Mouse (Mus musculus) liver, embryonic 14.5 days (tissue): Measurements from ENCODE around the gene Diaph3. TPM values are rescaled to one million over a fixed set of nuclear protein-coding genes. Genes with fewer than 3 reads are reported as not detected.

Experiments used
- ATAC-seq: fragments of 200-750 bp; cut with Nextera tagmentation; 2 replicates; pipeline ENCODE4 v1.8.0; 2017; ENCODE audit warnings: moderate number of reproducible peaks, mild to moderate bottlenecking, moderate library complexity; ENCODE audit not compliant: insufficient read depth
- DNase-seq, 3 experiments: peaks; one replicate each; pipeline ENCODE4 v3.0.0-alpha.2; 2012 to 2013; ENCODE audit warnings: low read depth in 3 of 3, low spot score in 3 of 3
- H3K27ac ChIP-seq: fragments of 300-500 bp; sonication (generic); 2 replicates; pipeline ENCODE4 v1.5.1; 2014; ENCODE audit warnings: moderate library complexity, mild to moderate bottlenecking, control low read depth, inconsistent platforms
- H3K27me3 ChIP-seq: fragments of 300-500 bp; sonication (generic); 2 replicates; pipeline ENCODE4 v1.6.1; 2014; ENCODE audit warnings: mild to moderate bottlenecking, low read length, moderate library complexity; ENCODE audit not compliant: control insufficient read depth, insufficient read depth
- H3K36me3 ChIP-seq: fragments of 300-500 bp; sonication (generic); replicated peaks from 2 replicates; pipeline ENCODE4 v1.6.1; 2014; ENCODE audit warnings: low read depth; ENCODE audit not compliant: control insufficient read depth, insufficient read depth
- H3K4me1 ChIP-seq, 2 experiments: fragments of 200-500 bp in 1 of 2; fragments of 300-500 bp in 1 of 2; sonication (generic) in 1 of 2; replicated peaks; 2 replicates each; pipeline ENCODE4 v1.6.1; 2012 to 2014; ENCODE audit warnings: antibody characterized with exemption in 1 of 2, inconsistent platforms in 1 of 2, low read length in 1 of 2; ENCODE audit not compliant: control insufficient read depth in 2 of 2, insufficient read depth in 2 of 2
- H3K4me2 ChIP-seq: fragments of 300-500 bp; sonication (generic); 2 replicates; pipeline ENCODE4 v1.6.1; 2014; ENCODE audit warnings: low read depth, mild to moderate bottlenecking, control low read depth, moderate library complexity
- H3K4me3 ChIP-seq, 2 experiments: fragments of 200-500 bp in 1 of 2; fragments of 300-500 bp in 1 of 2; sonication (generic) in 1 of 2; 2 replicates each; pipeline ENCODE4 v1.5.1; 2012 to 2014; ENCODE audit warnings: low read depth in 2 of 2, low read length in 2 of 2, mild to moderate bottlenecking in 2 of 2, control low read depth in 1 of 2, inconsistent platforms in 1 of 2, moderate library complexity in 1 of 2; ENCODE audit not compliant: insufficient read depth in 1 of 2
- H3K9ac ChIP-seq: fragments of 300-500 bp; sonication (generic); replicated peaks from 2 replicates; pipeline ENCODE4 v1.6.1; 2014; ENCODE audit warnings: mild to moderate bottlenecking, control low read depth, moderate library complexity
- H3K9me3 ChIP-seq: fragments of 300-500 bp; sonication (generic); 2 replicates; pipeline ENCODE4 v1.6.1; 2016; ENCODE audit warnings: low read length, mixed read lengths; ENCODE audit not compliant: control insufficient read depth
- CTCF ChIP-seq: IDR thresholded peaks from 2 replicates; pipeline ENCODE4 v1.5.1; 2016; ENCODE audit warnings: antibody characterized with exemption, low read depth, control low read depth
- EP300 ChIP-seq: IDR thresholded peaks from 2 replicates; pipeline ENCODE4 v1.6.1; 2016; ENCODE audit warnings: antibody characterized with exemption, low read depth
- WGBS: fragments of 180-500 bp; shearing (Covaris S2); extraction: QIAGEN DNeasy Blood & Tissue Kit; methylation state at CpG from one replicate; pipeline ENCODE4 v1.1.7; 2014; ENCODE audit not compliant: insufficient replicate concordance; 5-methylcytosine and 5-hydroxymethylcytosine counted together
- polyA plus RNA-seq, 2 experiments: library from polyadenylated mRNA; depleted of rRNA in 1 of 2; stranded (reverse) in 1 of 2; unstranded in 1 of 2; fragments of >200 nt; fragmentation: Nextera tagmentation in 1 of 2; extraction: Ambion mirVana in 1 of 2; gene quantifications; 2 replicates each; pipeline versions ENCODE4 v1.2.1 to v1.2.3; 2012 to 2014

The Diaph3 gene
- polyA plus RNA-seq, 2 experiments, result 8.9 to 15.2 TPM

DNA sequence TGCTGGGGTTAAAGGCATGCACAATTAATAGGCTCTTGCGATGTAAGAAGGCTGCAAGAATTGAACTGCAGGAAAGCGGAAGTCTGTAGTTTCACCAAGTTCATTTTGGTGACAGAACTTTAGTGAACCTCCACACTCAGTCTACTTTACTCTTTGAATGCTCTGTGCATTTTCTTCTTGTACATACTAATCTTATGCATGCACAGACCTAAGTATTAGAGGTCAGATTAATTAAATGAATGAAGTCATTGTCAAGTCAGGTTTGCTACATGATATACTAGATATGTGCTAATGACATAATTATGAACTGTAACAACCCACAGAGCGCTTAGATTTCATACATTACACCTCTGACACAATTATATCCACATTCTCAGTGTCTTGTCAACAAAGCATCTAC is 462.0 kb downstream of the Diaph3 start:
- no peak overlapping the region for H3K4me2 ChIP-seq
- DNase-seq (no peak), ATAC-seq (no peak)
- WGBS, result 78% methylated on average over 3 of the region's 3 CpGs
- H3K4me3 ChIP-seq, result no peak overlapping the region
- no peaks in the 10 kb centered on the region for H3K27me3 ChIP-seq
- H3K9ac ChIP-seq, result no peak overlapping the region
- no peaks in the 10 kb centered on the region for H3K4me1 ChIP-seq
- no peak overlapping the region for H3K27ac ChIP-seq
- no peaks in the 10 kb centered on the region for H3K9me3 ChIP-seq
- no peaks in the 10 kb centered on the region for H3K36me3 ChIP-seq
- TF ChIP-seq CTCF, result no peak
- no peak for TF ChIP-seq EP300

GRCm38 (mm10) chr14:86678179-86678780 is 462.8 kb downstream of the Diaph3 start:
- no peak overlapping the region for H3K4me2 ChIP-seq
- H3K27me3 ChIP-seq, result no peaks in the 10 kb centered on the region
- WGBS, result 51% methylated on average over 5 of the region's 5 CpGs
- no peak for DNase-seq
- no peaks in the 10 kb centered on the region for H3K36me3 ChIP-seq
- no peak overlapping the region for H3K9ac ChIP-seq
- TF ChIP-seq EP300, result no peak
- TF ChIP-seq CTCF, result peak; percentile 32; the same call in 1 of the 2 replicates
- H3K4me3 ChIP-seq, result no peak overlapping the region
- H3K9me3 ChIP-seq, result no peaks in the 10 kb centered on the region
- H3K27ac ChIP-seq, result no peak overlapping the region
- no peaks in the 10 kb centered on the region for H3K4me1 ChIP-seq
- no peak for ATAC-seq

DNA sequence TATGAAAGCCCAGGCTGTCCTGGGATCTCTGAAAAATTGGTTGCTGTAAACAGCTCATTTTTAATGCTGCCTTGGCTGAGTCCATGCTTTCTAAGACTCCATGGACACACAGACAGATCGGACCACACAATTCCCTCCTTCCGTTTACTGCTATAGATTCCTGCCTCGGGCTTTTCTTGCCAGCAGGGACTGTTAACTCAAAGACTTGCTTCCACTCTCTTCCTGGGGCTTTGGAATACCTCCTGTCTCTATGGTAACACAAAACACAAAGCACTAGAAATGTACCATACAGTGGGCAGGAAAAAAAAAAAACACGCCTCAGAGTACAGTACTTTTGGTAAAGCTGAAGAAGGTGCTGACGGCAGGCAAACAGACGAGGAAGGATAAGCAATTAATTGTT is 464.0 kb downstream of the Diaph3 start:
- Histone ChIP-seq H3K27ac (no peak overlapping the region), H3K4me3 (no peak overlapping the region), H3K4me1 (no peaks in the 10 kb centered on the region), H3K27me3 (no peaks in the 10 kb centered on the region), H3K9me3 (no peaks in the 10 kb centered on the region), H3K9ac (no peak overlapping the region), H3K4me2 (no peak overlapping the region), H3K36me3 (no peaks in the 10 kb centered on the region)
- TF ChIP-seq EP300 (no peak), CTCF (no peak)
- ATAC-seq, result no peak
- 81% methylated on average over 6 of the region's 6 CpGs for WGBS
- DNase-seq, result no peak

- Histone ChIP-seq H3K4me3 (no peak overlapping the region), H3K27ac (no peak overlapping the region), H3K9me3 (no peaks in the 10 kb centered on the region), H3K9ac (no peak overlapping the region), H3K36me3 (no peaks in the 10 kb centered on the region), H3K27me3 (no peaks in the 10 kb centered on the region), H3K4me2 (no peak overlapping the region), H3K4me1 (no peaks in the 10 kb centered on the region)
- no peak for ATAC-seq
- WGBS, result 72% methylated on average over 8 of the region's 8 CpGs
- no peak for DNase-seq
- TF ChIP-seq CTCF, result no peak
- no peak for TF ChIP-seq EP300
Measured at GRCm38 (mm10) chr14:86675314-86675713, 465.7 kb downstream of the Diaph3 start.

DNA sequence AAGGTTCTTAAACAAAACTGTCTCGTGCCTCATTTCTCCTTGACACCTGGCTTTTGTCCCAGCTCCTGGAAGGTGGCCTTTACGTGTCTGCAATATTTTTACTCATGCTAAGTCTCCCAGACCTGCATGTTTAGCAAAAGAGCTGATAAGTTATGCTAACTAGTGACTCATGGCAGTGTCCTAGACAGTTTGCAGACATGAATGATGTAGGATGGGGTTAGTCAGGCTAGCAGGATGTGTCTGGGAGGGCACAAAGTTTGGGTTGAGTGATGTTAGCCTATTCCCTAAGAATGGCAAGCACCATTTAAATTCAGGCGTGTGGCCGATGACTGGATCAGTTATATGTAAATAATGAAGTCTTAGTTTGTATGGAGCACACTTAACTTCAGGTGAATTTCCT is 478.2 kb downstream of the Diaph3 start:
- WGBS, result 76% methylated on average over 4 of the region's 4 CpGs
- H3K36me3 ChIP-seq, result no peaks in the 10 kb centered on the region
- no peak overlapping the region for H3K9ac ChIP-seq
- H3K4me2 ChIP-seq, result no peak overlapping the region
- no peaks in the 10 kb centered on the region for H3K27me3 ChIP-seq
- DNase-seq, result no peak
- no peaks in the 10 kb centered on the region for H3K9me3 ChIP-seq
- ATAC-seq, result no peak
- TF ChIP-seq CTCF (no peak), EP300 (no peak)
- H3K27ac ChIP-seq, result no peak overlapping the region
- H3K4me1 ChIP-seq, result no peaks in the 10 kb centered on the region
- H3K4me3 ChIP-seq, result no peak overlapping the region
